Mouse (Mus musculus): ENCODE data around the gene Hoxd10. TPM values are rescaled to one million over a fixed set of nuclear protein-coding genes. Genes with fewer than 3 reads are reported as not detected.

The Hoxd10 gene
- polyA plus RNA-seq, 1 experiment from 2014 or later: not detected

DNA sequence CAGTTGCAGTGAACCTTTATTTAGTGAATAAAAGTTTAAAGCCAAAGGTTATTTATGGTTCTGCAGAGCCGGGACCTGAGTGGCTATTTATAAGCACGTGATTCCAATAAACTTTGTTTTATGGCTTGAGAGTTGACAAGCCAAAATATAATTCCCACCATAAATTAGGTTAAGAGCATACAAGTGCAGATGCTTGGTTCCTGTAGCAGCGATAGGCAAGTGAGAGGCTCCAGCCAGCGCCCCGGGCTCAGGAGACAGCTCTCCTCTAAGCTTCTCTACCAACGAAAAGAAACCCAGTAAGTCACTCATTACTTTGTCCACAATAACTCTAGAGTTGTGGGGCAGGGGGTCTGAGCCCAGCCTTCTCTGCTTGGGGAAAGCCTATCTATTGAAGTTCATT, 30.2 kb downstream of the Hoxd10 start:
- WGBS: 3% methylated on average over 6 of the region's 6 CpGs
- DNase-seq (ENCODE audit: low spot score) (no peak), ATAC-seq (replicated peaks; ENCODE audit: insufficient number of reproducible peaks, low FRiP score, low TSS enrichment, low read depth) (no peak)
- no peak overlapping the region for H3K27ac ChIP-seq (replicated peaks; ENCODE audit: low read depth, low read length)
- no peaks in the 10 kb centered on the region for H3K36me3 ChIP-seq (replicated peaks; ENCODE audit: control insufficient read depth, insufficient read depth, low read depth, low read length)
- H3K9me3 ChIP-seq (replicated peaks; ENCODE audit: control insufficient read depth, low read length): no peaks in the 10 kb centered on the region
- H3K4me3 ChIP-seq (ENCODE audit: low read depth, low read length): no peak overlapping the region
- H3K4me1 ChIP-seq (ENCODE audit: control insufficient read depth, insufficient read depth, low read length): no peaks in the 10 kb centered on the region
- H3K9ac ChIP-seq (replicated peaks; ENCODE audit: low read length): no peak overlapping the region
- H3K27me3 ChIP-seq (ENCODE audit: control insufficient read depth, insufficient read depth, low read length): peaks cover 87% of the 10 kb centered on the region
- no peak overlapping the region for H3K4me2 ChIP-seq (ENCODE audit: low read depth, low read length)

DNA sequence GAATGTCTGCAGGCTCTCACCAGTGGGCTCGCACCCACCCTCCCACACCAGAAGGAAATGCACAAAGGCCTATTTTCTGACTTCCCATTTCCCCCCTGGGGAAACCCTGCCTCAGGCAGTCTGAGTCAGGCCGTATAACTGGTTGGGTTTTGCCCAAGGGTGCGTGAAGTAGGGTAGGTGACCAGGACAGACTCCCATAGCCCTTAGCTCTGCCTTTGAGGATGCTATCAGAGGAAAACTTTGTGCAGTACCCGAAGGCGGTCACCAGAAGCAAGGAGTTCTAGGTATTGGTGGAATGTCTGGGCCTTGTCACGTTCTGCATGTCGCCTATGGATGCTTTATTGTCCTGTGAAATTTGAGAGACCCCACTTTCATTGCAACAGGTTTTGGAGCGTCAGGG, 31.2 kb downstream of the Hoxd10 start:
- Histone ChIP-seq H3K4me2 (ENCODE audit: low read depth, low read length) (no peak overlapping the region), H3K4me1 (ENCODE audit: control insufficient read depth, insufficient read depth, low read length) (no peaks in the 10 kb centered on the region; the same call in none of the 2 replicates), H3K4me3 (ENCODE audit: low read depth, low read length) (no peak overlapping the region), H3K27me3 (ENCODE audit: control insufficient read depth, insufficient read depth, low read length) (peaks cover 91% of the 10 kb centered on the region), H3K36me3 (replicated peaks; ENCODE audit: control insufficient read depth, insufficient read depth, low read depth, low read length) (no peaks in the 10 kb centered on the region), H3K9ac (replicated peaks; ENCODE audit: low read length) (no peak overlapping the region), H3K27ac (replicated peaks; ENCODE audit: low read depth, low read length) (no peak overlapping the region), H3K9me3 (replicated peaks; ENCODE audit: control insufficient read depth, low read length) (no peaks in the 10 kb centered on the region)
- ATAC-seq (replicated peaks; ENCODE audit: insufficient number of reproducible peaks, low FRiP score, low TSS enrichment, low read depth): no peak
- no peak for DNase-seq (ENCODE audit: low spot score)
- 1% methylated on average over 8 of the region's 8 CpGs for WGBS

- Histone ChIP-seq H3K9me3 (replicated peaks; ENCODE audit: control insufficient read depth, low read length) (no peaks in the 10 kb centered on the region), H3K4me1 (ENCODE audit: control insufficient read depth, insufficient read depth, low read length) (no peaks in the 10 kb centered on the region; the same call in none of the 2 replicates), H3K9ac (replicated peaks; ENCODE audit: low read length) (no peak overlapping the region), H3K36me3 (replicated peaks; ENCODE audit: control insufficient read depth, insufficient read depth, low read depth, low read length) (no peaks in the 10 kb centered on the region), H3K27ac (replicated peaks; ENCODE audit: low read depth, low read length) (no peak overlapping the region), H3K27me3 (ENCODE audit: control insufficient read depth, insufficient read depth, low read length) (peaks cover 97% of the 10 kb centered on the region), H3K4me2 (ENCODE audit: low read depth, low read length) (no peak overlapping the region), H3K4me3 (ENCODE audit: low read depth, low read length) (no peak overlapping the region)
- ATAC-seq (replicated peaks; ENCODE audit: insufficient number of reproducible peaks, low FRiP score, low TSS enrichment, low read depth): no peak
- WGBS: 8% methylated on average over 7 of the region's 7 CpGs
- no peak for DNase-seq (ENCODE audit: low spot score)
These were observed 32.7 kb downstream of the Hoxd10 start for GRCm38 (mm10) chr2:74724244-74725015.

GRCm38 (mm10) chr2:74725171-74725570, 33.4 kb downstream of the Hoxd10 start:
- Histone ChIP-seq H3K4me2 (ENCODE audit: low read depth, low read length) (no peak overlapping the region), H3K27ac (replicated peaks; ENCODE audit: low read depth, low read length) (no peak overlapping the region), H3K4me1 (ENCODE audit: control insufficient read depth, insufficient read depth, low read length) (no peaks in the 10 kb centered on the region; the same call in none of the 2 replicates), H3K4me3 (ENCODE audit: low read depth, low read length) (no peak overlapping the region), H3K9me3 (replicated peaks; ENCODE audit: control insufficient read depth, low read length) (no peaks in the 10 kb centered on the region), H3K9ac (replicated peaks; ENCODE audit: low read length) (no peak overlapping the region), H3K36me3 (replicated peaks; ENCODE audit: control insufficient read depth, insufficient read depth, low read depth, low read length) (no peaks in the 10 kb centered on the region), H3K27me3 (ENCODE audit: control insufficient read depth, insufficient read depth, low read length) (peaks cover 95% of the 10 kb centered on the region)
- DNase-seq (ENCODE audit: low spot score) (no peak), ATAC-seq (replicated peaks; ENCODE audit: insufficient number of reproducible peaks, low FRiP score, low TSS enrichment, low read depth) (no peak)
- 2% methylated on average over 17 of the region's 17 CpGs for WGBS

DNA sequence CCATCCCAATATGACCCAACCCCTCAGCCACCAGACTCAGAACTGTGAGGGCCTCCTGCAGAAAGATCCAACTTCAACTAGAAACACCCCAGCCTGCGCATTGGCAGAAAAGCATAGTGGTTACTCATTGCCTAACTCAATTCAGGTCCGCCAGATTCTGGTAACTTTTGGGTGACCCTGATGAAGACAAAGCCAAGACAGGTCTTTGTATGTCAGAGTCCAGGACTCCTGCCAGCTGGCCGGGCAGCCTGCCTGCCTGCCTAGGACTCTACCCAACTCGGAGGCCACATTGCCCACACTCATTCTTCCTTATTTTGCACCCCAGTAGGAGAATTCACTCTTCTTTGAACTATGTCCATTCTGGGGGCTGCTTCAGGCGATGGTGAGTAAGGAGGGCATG, 34.8 kb downstream of the Hoxd10 start, which contains the start of gene Gm28230:
Gm28230 (plus strand) TSS at position 178 of the 400 bp plus-strand sequence.
- no peak within 1 kb of the TSS for H3K27ac ChIP-seq (replicated peaks; ENCODE audit: low read depth, low read length)
- no peak for DNase-seq (ENCODE audit: low spot score)
- H3K9ac ChIP-seq (replicated peaks; ENCODE audit: low read length): no peak within 1 kb of the TSS
- no peak for ATAC-seq (replicated peaks; ENCODE audit: insufficient number of reproducible peaks, low FRiP score, low TSS enrichment, low read depth)
- H3K4me3 ChIP-seq (ENCODE audit: low read depth, low read length): peak within 1 kb of the TSS; percentile 16
- 5% methylated on average over 5 of the region's 5 CpGs for WGBS
- H3K4me1 ChIP-seq (ENCODE audit: control insufficient read depth, insufficient read depth, low read length): no peaks in the 10 kb centered on the region; the same call in none of the 2 replicates
- H3K27me3 ChIP-seq (ENCODE audit: control insufficient read depth, insufficient read depth, low read length): peaks cover 95% of the 10 kb centered on the region
- no peaks in the 10 kb centered on the region for H3K36me3 ChIP-seq (replicated peaks; ENCODE audit: control insufficient read depth, insufficient read depth, low read depth, low read length)
- H3K4me2 ChIP-seq (ENCODE audit: low read depth, low read length): peak within 1 kb of the TSS; percentile 36
- no peaks in the 10 kb centered on the region for H3K9me3 ChIP-seq (replicated peaks; ENCODE audit: control insufficient read depth, low read length)

DNA sequence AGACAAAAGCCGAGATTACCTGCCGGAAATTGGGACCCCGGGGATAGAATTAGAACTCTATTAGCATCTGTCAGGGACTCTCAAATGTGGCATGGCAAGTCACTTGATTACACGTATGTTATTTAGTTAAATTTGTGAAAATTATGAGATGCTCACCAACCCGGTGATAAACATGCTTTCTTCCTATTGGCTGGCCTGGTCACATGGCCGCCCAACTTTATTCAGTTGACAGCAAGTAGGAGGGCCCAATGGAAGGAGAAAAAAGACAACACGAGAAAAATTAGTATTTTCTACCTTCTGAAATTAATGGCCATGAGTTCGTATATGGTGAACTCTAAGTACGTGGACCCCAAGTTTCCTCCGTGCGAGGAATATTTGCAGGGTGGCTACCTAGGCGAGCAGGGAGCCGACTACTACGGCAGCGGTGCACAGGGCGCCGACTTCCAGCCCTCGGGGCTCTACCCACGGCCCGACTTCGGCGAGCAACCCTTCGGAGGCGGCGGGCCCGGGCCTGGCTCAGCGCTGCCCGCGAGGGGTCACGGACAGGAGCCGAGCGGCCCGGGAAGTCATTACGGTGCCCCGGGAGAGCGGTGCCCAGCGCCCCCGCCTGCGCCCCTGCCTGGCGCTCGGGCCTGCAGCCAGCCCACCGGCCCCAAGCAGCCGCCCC, 35.4 kb downstream of the Hoxd10 start:
- ATAC-seq (replicated peaks; ENCODE audit: insufficient number of reproducible peaks, low FRiP score, low TSS enrichment, low read depth) (no peak), DNase-seq (ENCODE audit: low spot score) (no peak)
- peak overlapping the region; percentile 16 for H3K4me3 ChIP-seq (ENCODE audit: low read depth, low read length)
- H3K9me3 ChIP-seq (replicated peaks; ENCODE audit: control insufficient read depth, low read length): no peaks in the 10 kb centered on the region
- under 1% methylated on average over 43 of the region's 43 CpGs for WGBS
- no peak overlapping the region for H3K9ac ChIP-seq (replicated peaks; ENCODE audit: low read length)
- no peak overlapping the region for H3K27ac ChIP-seq (replicated peaks; ENCODE audit: low read depth, low read length)
- H3K27me3 ChIP-seq (ENCODE audit: control insufficient read depth, insufficient read depth, low read length): peaks cover 95% of the 10 kb centered on the region
- H3K4me1 ChIP-seq (ENCODE audit: control insufficient read depth, insufficient read depth, low read length): no peaks in the 10 kb centered on the region; the same call in none of the 2 replicates
- peak overlapping the region; percentile 36 for H3K4me2 ChIP-seq (ENCODE audit: low read depth, low read length)
- H3K36me3 ChIP-seq (replicated peaks; ENCODE audit: control insufficient read depth, insufficient read depth, low read depth, low read length): no peaks in the 10 kb centered on the region

DNA sequence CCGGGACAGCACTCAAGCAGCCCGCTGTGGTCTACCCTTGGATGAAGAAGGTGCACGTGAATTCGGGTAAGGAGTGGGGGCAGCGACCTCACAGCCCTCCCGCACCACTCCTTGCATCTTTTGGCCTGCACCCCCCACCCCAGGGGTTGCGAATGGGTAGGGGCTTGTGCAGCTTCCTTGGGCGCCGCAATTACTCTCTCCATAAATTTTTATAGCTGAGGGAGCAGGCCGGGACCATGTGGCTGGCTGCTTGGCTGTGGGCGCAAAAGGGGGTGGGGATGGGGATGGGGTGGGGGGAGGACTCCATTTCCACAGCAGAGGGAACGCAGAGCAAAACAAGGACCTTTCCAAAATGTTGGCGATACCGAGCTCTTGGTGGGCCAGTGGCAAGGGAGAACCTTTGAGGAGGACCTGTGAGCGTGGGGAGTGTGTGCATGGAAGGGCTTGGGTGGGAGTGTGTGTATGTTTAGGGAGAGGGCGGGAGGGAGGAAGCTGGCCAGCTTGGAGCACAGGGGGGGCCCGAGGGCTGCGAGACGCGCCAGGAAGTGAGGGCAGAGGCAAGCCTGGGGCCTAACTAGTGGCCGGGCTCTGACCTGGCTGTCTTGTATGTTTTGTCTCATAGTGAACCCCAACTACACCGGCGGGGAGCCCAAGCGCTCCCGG, 36.0 kb downstream of the Hoxd10 start:
- H3K4me2 ChIP-seq (ENCODE audit: low read depth, low read length): peak overlapping the region; percentile 36
- no peak overlapping the region for H3K27ac ChIP-seq (replicated peaks; ENCODE audit: low read depth, low read length)
- WGBS: under 1% methylated on average over 25 of the region's 25 CpGs
- no peak overlapping the region for H3K9ac ChIP-seq (replicated peaks; ENCODE audit: low read length)
- no peaks in the 10 kb centered on the region for H3K36me3 ChIP-seq (replicated peaks; ENCODE audit: control insufficient read depth, insufficient read depth, low read depth, low read length)
- H3K4me1 ChIP-seq (ENCODE audit: control insufficient read depth, insufficient read depth, low read length): no peaks in the 10 kb centered on the region; the same call in none of the 2 replicates
- peak overlapping the region; percentile 16 for H3K4me3 ChIP-seq (ENCODE audit: low read depth, low read length)
- H3K27me3 ChIP-seq (ENCODE audit: control insufficient read depth, insufficient read depth, low read length): peaks cover 95% of the 10 kb centered on the region
- no peaks in the 10 kb centered on the region for H3K9me3 ChIP-seq (replicated peaks; ENCODE audit: control insufficient read depth, low read length)
- no peak for DNase-seq (ENCODE audit: low spot score)
- no peak for ATAC-seq (replicated peaks; ENCODE audit: insufficient number of reproducible peaks, low FRiP score, low TSS enrichment, low read depth)

Data from embryonic facial prominence, embryonic 11.5 days (tissue).